Mouse (Mus musculus) myocyte (in vitro differentiated cells): Measurements from ENCODE around the gene Tmem205. TPM values are rescaled to one million over a fixed set of nuclear protein-coding genes. Genes with fewer than 3 reads are reported as not detected.
A peak's percentile ranks its signal among the peaks of the same experiment; 100 is the strongest.

ENCODE experiments used
- H3K27me3 ChIP-seq: one replicate; pipeline ENCODE4 v1.6.1; 2011; ENCODE audit not compliant: control insufficient read depth, insufficient read depth, insufficient read length
- H3K36me3 ChIP-seq: one replicate; pipeline ENCODE4 v1.6.1; 2011; ENCODE audit not compliant: control insufficient read depth, insufficient read depth
- H3K4me2 ChIP-seq: one replicate; pipeline ENCODE4 v1.6.1; 2011; ENCODE audit warnings: low read depth, control low read depth
- H3K4me3 ChIP-seq: one replicate; pipeline ENCODE4 v1.5.1; 2011; ENCODE audit warnings: mild to moderate bottlenecking, control low read depth, moderate library complexity
- H3K79me2 ChIP-seq: one replicate; pipeline ENCODE4 v1.6.1; 2011; ENCODE audit not compliant: control insufficient read depth, insufficient read depth
- H3ac ChIP-seq: one replicate; pipeline ENCODE4 v1.6.1; 2011; ENCODE audit not compliant: control insufficient read depth, insufficient read length
- CEBPB ChIP-seq: IDR thresholded peaks from 2 replicates; pipeline ENCODE4 v1.6.1; 2011; ENCODE audit warnings: mild to moderate bottlenecking, moderate library complexity; ENCODE audit not compliant: poor library complexity, insufficient read depth, severe bottlenecking
- E2F4 ChIP-seq: IDR thresholded peaks from one replicate; pipeline ENCODE4 v1.6.1; 2011; ENCODE audit warnings: mild to moderate bottlenecking, control low read depth, moderate library complexity; ENCODE audit not compliant: insufficient read depth
- MAX ChIP-seq: IDR thresholded peaks from one replicate; pipeline ENCODE4 v1.6.1; 2011; ENCODE audit warnings: low read depth, mild to moderate bottlenecking, control low read depth
- MYOD1 ChIP-seq, 3 experiments: IDR thresholded peaks; one replicate each; pipeline ENCODE4 v1.6.1; 2011; ENCODE audit warnings: control low read depth in 2 of 3, low read depth in 2 of 3, mild to moderate bottlenecking in 2 of 3, moderate library complexity in 1 of 3; ENCODE audit not compliant: insufficient read length in 2 of 3, control insufficient read depth in 1 of 3
- MYOG ChIP-seq, 3 experiments: IDR thresholded peaks; one replicate each; pipeline ENCODE4 v1.6.1; 2011; ENCODE audit warnings: control low read depth in 2 of 3, low read depth in 2 of 3, mild to moderate bottlenecking in 2 of 3; ENCODE audit not compliant: insufficient read length in 2 of 3, control insufficient read depth in 1 of 3, insufficient read depth in 1 of 3
- POLR2A ChIP-seq: IDR thresholded peaks from one replicate; pipeline ENCODE4 v1.6.1; 2011; ENCODE audit warnings: low read depth, mild to moderate bottlenecking, control low read depth, moderate library complexity; ENCODE audit not compliant: insufficient read length
- POLR2AphosphoS2 ChIP-seq: IDR thresholded peaks from one replicate; pipeline ENCODE4 v1.6.1; 2011; ENCODE audit warnings: low read depth, control low read depth; ENCODE audit not compliant: insufficient read length
- REST ChIP-seq: IDR thresholded peaks from one replicate; pipeline ENCODE4 v1.6.1; 2011; ENCODE audit warnings: mild to moderate bottlenecking, control low read depth, moderate library complexity; ENCODE audit not compliant: insufficient read depth, insufficient read length
- SRF ChIP-seq: IDR thresholded peaks from one replicate; pipeline ENCODE4 v1.6.1; 2011; ENCODE audit warnings: low read depth; ENCODE audit not compliant: control insufficient read depth, insufficient read length
- TCF12 ChIP-seq: IDR thresholded peaks from one replicate; pipeline ENCODE4 v1.6.1; 2011; ENCODE audit warnings: mild to moderate bottlenecking, control low read depth; ENCODE audit not compliant: poor library complexity, insufficient read depth, severe bottlenecking
- TCF3 ChIP-seq: IDR thresholded peaks from one replicate; pipeline ENCODE4 v1.6.1; 2011; ENCODE audit warnings: low read depth, control low read depth; ENCODE audit not compliant: insufficient read length
- USF1 ChIP-seq: IDR thresholded peaks from one replicate; pipeline ENCODE4 v1.6.1; 2011; ENCODE audit warnings: low read depth, mild to moderate bottlenecking, control low read depth, moderate library complexity
- polyA plus RNA-seq: library from polyadenylated mRNA; unstranded; fragments of >200 nt; fragmentation: generic; extraction: Trizol; gene quantifications from one replicate; pipeline ENCODE4 v1.2.1, GENCODE M21; 2012; ENCODE audit warnings: missing spikeins

Tmem205 gene
- polyA plus RNA-seq, 1 experiment, result 55.1 TPM

GRCm38 (mm10) chr9:21925506-21925905 is 1.9 kb downstream of the Tmem205 start:
- H3K36me3 ChIP-seq, result no peaks in the 10 kb centered on the region
- H3ac ChIP-seq, result no peak overlapping the region
- no peak for TF ChIP-seq CEBPB
- no peak for TF ChIP-seq USF1
- TF ChIP-seq REST, result no peak
- TF ChIP-seq TCF3, result no peak
- no peak for TF ChIP-seq E2F4
- no peak for TF ChIP-seq SRF
- H3K4me2 ChIP-seq, result peak overlapping the region; percentile 90
- no peak overlapping the region for H3K4me3 ChIP-seq
- H3K79me2 ChIP-seq, result no peaks in the 10 kb centered on the region
- no peaks in the 10 kb centered on the region for H3K27me3 ChIP-seq

GRCm38 (mm10) chr9:21925034-21925433 is 2.3 kb downstream of the Tmem205 start:
- no peaks in the 10 kb centered on the region for H3K36me3 ChIP-seq
- H3ac ChIP-seq, result no peak overlapping the region
- no peaks in the 10 kb centered on the region for H3K27me3 ChIP-seq
- TF ChIP-seq POLR2AphosphoS2 (no peak), MYOG (IDR thresholded peaks at IDR 0.05; ENCODE audit: control insufficient read depth in 1 of 3, insufficient read depth in 1 of 3, insufficient read length in 2 of 3, low read depth in 2 of 3) (no peak), E2F4 (no peak), MAX (no peak), USF1 (no peak), CEBPB (no peak), POLR2A (no peak), MYOD1 (IDR thresholded peaks at IDR 0.05; ENCODE audit: control insufficient read depth in 1 of 3, insufficient read length in 2 of 3, low read depth in 2 of 3) (no peak), SRF (no peak), TCF3 (no peak), TCF12 (no peak), REST (no peak)
- H3K79me2 ChIP-seq, result no peaks in the 10 kb centered on the region
- H3K4me3 ChIP-seq, result no peak overlapping the region
- no peak overlapping the region for H3K4me2 ChIP-seq

GRCm38 (mm10) chr9:21924099-21924493 is 3.3 kb downstream of the Tmem205 start:
- no peak overlapping the region for H3K4me3 ChIP-seq
- peak overlapping the region; percentile 14 for H3K4me2 ChIP-seq
- H3K27me3 ChIP-seq, result no peaks in the 10 kb centered on the region
- H3ac ChIP-seq, result no peak overlapping the region
- no peaks in the 10 kb centered on the region for H3K36me3 ChIP-seq
- H3K79me2 ChIP-seq, result no peaks in the 10 kb centered on the region
- TF ChIP-seq REST (no peak), CEBPB (peak; percentile 37)

GRCm38 (mm10) chr9:21923490-21924098 is 3.8 kb downstream of the Tmem205 start:
- TF ChIP-seq USF1, result no peak
- TF ChIP-seq POLR2A, result no peak
- Histone ChIP-seq H3K27me3 (no peaks in the 10 kb centered on the region), H3K4me2 (peak overlapping the region; percentile 37), H3K36me3 (no peaks in the 10 kb centered on the region), H3K4me3 (no peak overlapping the region), H3ac (no peak overlapping the region), H3K79me2 (no peaks in the 10 kb centered on the region)

- Histone ChIP-seq H3K79me2 (no peaks in the 10 kb centered on the region), H3K27me3 (no peaks in the 10 kb centered on the region), H3K4me3 (no peak overlapping the region), H3K4me2 (peak overlapping the region; percentile 37), H3ac (no peak overlapping the region), H3K36me3 (no peaks in the 10 kb centered on the region)
- TF ChIP-seq TCF12 (no peak), E2F4 (no peak), POLR2AphosphoS2 (no peak), USF1 (no peak), MYOG (IDR thresholded peaks at IDR 0.05; ENCODE audit: control insufficient read depth in 1 of 3, insufficient read depth in 1 of 3, insufficient read length in 2 of 3, low read depth in 2 of 3) (no peak), REST (no peak), POLR2A (no peak), MAX (no peak), MYOD1 (IDR thresholded peaks at IDR 0.05; ENCODE audit: control insufficient read depth in 1 of 3, insufficient read length in 2 of 3, low read depth in 2 of 3) (no peak), TCF3 (no peak), CEBPB (no peak), SRF (no peak)
Observed at GRCm38 (mm10) chr9:21923036-21923435, 4.3 kb downstream of the Tmem205 start.
